Mouse (Mus musculus): ENCODE data around the gene Dtx3. TPM values are rescaled to one million over a fixed set of nuclear protein-coding genes. Genes with fewer than 3 reads are reported as not detected.
"Not testable (repeated sequence)": the region's sequence is repeated elsewhere in the genome, so short reads cannot be mapped to it uniquely, and the experiment has no call there.

Gene Dtx3
- polyA plus RNA-seq, 1 experiment from 2014 or later = 72.9 TPM

DNA sequence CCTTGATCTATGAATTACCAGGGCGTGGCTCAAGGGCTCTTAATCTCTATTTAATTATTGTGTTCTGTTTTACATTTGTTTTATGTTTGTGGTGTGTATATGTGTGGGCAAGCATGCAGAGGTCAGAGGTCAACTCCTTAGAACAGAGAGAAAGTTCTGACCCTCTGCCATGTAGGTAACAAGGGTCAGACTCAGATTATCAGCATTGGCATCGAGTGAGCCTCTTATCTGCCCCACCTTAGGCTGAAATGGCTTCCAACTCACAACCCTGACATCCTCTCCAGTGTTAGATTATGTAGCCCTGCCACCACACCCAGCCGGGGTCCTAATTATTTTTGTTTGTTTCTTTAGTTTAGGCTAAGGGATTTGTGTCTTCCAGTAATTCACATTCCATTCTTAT lies 37.1 kb downstream of the Dtx3 start:
- H3K9ac ChIP-seq (ENCODE audit: low read length) = no peak overlapping the region
- no peak for ATAC-seq (ENCODE audit: low read depth)
- H3K9me3 ChIP-seq (ENCODE audit: control insufficient read depth, low read length) = no peaks in the 10 kb centered on the region
- H3K36me3 ChIP-seq (ENCODE audit: control insufficient read depth, insufficient read depth, low read length) = no peaks in the 10 kb centered on the region
- H3K4me3 ChIP-seq (ENCODE audit: low read length) = no peak overlapping the region
- H3K4me1 ChIP-seq (replicated peaks; ENCODE audit: control insufficient read depth, insufficient read depth, low read length) = no peaks in the 10 kb centered on the region
- H3K27ac ChIP-seq (ENCODE audit: low read length) = no peak overlapping the region
- H3K4me2 ChIP-seq (ENCODE audit: low read depth, low read length) = no peak overlapping the region
- WGBS = 57% methylated on average over 3 of the region's 3 CpGs
- peaks cover 5% of the 10 kb centered on the region for H3K27me3 ChIP-seq (ENCODE audit: control insufficient read depth, insufficient read depth, low read depth, low read length)

- no peak for ATAC-seq (ENCODE audit: low read depth)
- no peaks in the 10 kb centered on the region; the same call in 1 of the 2 replicates for H3K9me3 ChIP-seq (ENCODE audit: control insufficient read depth, low read length)
- no peak overlapping the region for H3K4me3 ChIP-seq (ENCODE audit: low read length)
- H3K4me2 ChIP-seq (ENCODE audit: low read depth, low read length) = no peak overlapping the region
- no peak overlapping the region for H3K9ac ChIP-seq (ENCODE audit: low read length)
- H3K27ac ChIP-seq (ENCODE audit: low read length) = no peak overlapping the region
- H3K4me1 ChIP-seq (replicated peaks; ENCODE audit: control insufficient read depth, insufficient read depth, low read length) = no peaks in the 10 kb centered on the region
- H3K36me3 ChIP-seq (ENCODE audit: control insufficient read depth, insufficient read depth, low read length) = no peaks in the 10 kb centered on the region
- H3K27me3 ChIP-seq (ENCODE audit: control insufficient read depth, insufficient read depth, low read depth, low read length) = no peaks in the 10 kb centered on the region
- 54% methylated on average over 1 of the region's 1 CpGs for WGBS
These were observed 39.0 kb downstream of the Dtx3 start for GRCm38 (mm10) chr10:127156511-127156910.

DNA sequence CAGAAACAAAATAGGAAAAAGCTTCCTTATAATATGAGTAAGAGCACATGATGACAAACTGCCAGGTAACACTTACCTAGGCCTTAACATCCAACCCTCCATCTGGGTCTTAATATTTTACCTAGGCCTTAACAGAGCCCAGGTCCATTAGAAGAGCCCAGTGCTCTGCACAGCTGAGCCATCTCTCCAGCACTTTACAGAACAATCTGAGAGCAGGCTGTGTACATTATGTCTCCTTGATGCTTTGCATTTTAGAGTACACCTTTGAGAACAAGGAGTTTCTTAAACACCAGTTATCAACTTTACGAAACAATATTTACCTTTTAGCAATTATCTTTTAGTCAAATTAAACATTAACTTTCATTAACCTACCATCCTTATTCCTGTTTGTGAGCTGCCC lies 39.4 kb downstream of the Dtx3 start:
- H3K4me3 ChIP-seq (ENCODE audit: low read length) = no peak overlapping the region
- no peaks in the 10 kb centered on the region for H3K36me3 ChIP-seq (ENCODE audit: control insufficient read depth, insufficient read depth, low read length)
- no peak overlapping the region for H3K4me2 ChIP-seq (ENCODE audit: low read depth, low read length)
- ATAC-seq (ENCODE audit: low read depth) = no peak
- H3K9ac ChIP-seq (ENCODE audit: low read length) = no peak overlapping the region
- H3K27me3 ChIP-seq (ENCODE audit: control insufficient read depth, insufficient read depth, low read depth, low read length) = no peaks in the 10 kb centered on the region
- no peaks in the 10 kb centered on the region; the same call in 1 of the 2 replicates for H3K9me3 ChIP-seq (ENCODE audit: control insufficient read depth, low read length)
- WGBS = 37% methylated on average over 1 of the region's 1 CpGs
- H3K27ac ChIP-seq (ENCODE audit: low read length) = no peak overlapping the region
- no peaks in the 10 kb centered on the region for H3K4me1 ChIP-seq (replicated peaks; ENCODE audit: control insufficient read depth, insufficient read depth, low read length)

DNA sequence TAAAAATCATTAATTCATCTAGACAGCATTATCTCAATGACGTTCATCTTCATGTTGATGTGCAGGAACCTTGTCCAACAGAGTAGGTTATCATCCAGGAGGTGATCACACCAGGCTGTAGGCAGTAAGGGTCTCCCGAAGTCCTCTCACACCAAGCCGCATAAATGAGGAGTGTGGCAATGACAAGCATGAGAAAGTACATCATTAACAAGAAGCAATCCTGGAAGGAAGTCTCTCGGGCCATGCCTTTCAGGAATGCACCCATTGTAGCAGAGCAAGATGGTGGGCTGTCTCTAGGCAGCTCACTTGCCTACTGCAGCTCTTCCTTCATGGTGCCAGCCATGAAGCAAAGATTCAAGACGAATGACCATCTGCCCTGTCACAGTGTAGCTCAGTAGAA lies 40.9 kb downstream of the Dtx3 start:
- H3K4me2 ChIP-seq (ENCODE audit: low read depth, low read length) = no peak overlapping the region
- no peak overlapping the region for H3K27ac ChIP-seq (ENCODE audit: low read length)

DNA sequence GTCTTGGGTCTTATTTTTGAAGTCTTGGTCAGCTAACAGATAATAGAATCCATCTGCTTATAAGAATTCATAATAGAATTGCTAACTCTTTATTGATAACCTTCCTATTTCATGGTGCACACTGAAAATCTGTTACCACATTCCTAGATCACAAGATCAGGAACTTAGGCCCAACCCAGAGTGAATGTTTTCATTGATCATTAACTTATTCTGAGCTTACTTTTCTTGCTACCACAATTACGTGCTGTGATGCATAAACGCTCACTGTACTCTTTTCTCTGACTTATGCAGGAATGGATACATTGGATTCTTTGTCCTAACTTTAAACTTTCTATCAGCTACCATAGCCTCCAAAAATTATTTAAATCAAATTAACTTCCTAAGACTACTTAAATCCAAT lies 41.3 kb downstream of the Dtx3 start:
- H3K27me3 ChIP-seq (ENCODE audit: control insufficient read depth, insufficient read depth, low read depth, low read length) = no peaks in the 10 kb centered on the region
- no peak overlapping the region for H3K4me2 ChIP-seq (ENCODE audit: low read depth, low read length)
- H3K4me3 ChIP-seq (ENCODE audit: low read length) = no peak overlapping the region
- no peaks in the 10 kb centered on the region for H3K4me1 ChIP-seq (replicated peaks; ENCODE audit: control insufficient read depth, insufficient read depth, low read length)
- no peak overlapping the region for H3K27ac ChIP-seq (ENCODE audit: low read length)
- H3K36me3 ChIP-seq (ENCODE audit: control insufficient read depth, insufficient read depth, low read length) = no peaks in the 10 kb centered on the region
- WGBS = 83% methylated on average over 2 of the region's 2 CpGs
- H3K9ac ChIP-seq (ENCODE audit: low read length) = no peak overlapping the region
- ATAC-seq (ENCODE audit: low read depth) = no peak
- H3K9me3 ChIP-seq (ENCODE audit: control insufficient read depth, low read length) = no peaks in the 10 kb centered on the region; the same call in 1 of the 2 replicates

More for the DNA sequence above, 40.9 kb downstream of the Dtx3 start:
- no peaks in the 10 kb centered on the region for H3K4me1 ChIP-seq (replicated peaks; ENCODE audit: control insufficient read depth, insufficient read depth, low read length)
- no peaks in the 10 kb centered on the region; the same call in 1 of the 2 replicates for H3K9me3 ChIP-seq (ENCODE audit: control insufficient read depth, low read length)
- WGBS = 85% methylated on average over 5 of the region's 5 CpGs
- no peaks in the 10 kb centered on the region for H3K27me3 ChIP-seq (ENCODE audit: control insufficient read depth, insufficient read depth, low read depth, low read length)
- no peak overlapping the region for H3K9ac ChIP-seq (ENCODE audit: low read length)
- no peaks in the 10 kb centered on the region for H3K36me3 ChIP-seq (ENCODE audit: control insufficient read depth, insufficient read depth, low read length)
- no peak for ATAC-seq (ENCODE audit: low read depth)
- no peak overlapping the region for H3K4me3 ChIP-seq (ENCODE audit: low read length)

- Histone ChIP-seq H3K9me3 (ENCODE audit: control insufficient read depth, low read length) (no peaks in the 10 kb centered on the region; the same call in 1 of the 2 replicates), H3K36me3 (ENCODE audit: control insufficient read depth, insufficient read depth, low read length) (no peaks in the 10 kb centered on the region), H3K4me1 (replicated peaks; ENCODE audit: control insufficient read depth, insufficient read depth, low read length) (no peaks in the 10 kb centered on the region), H3K4me3 (ENCODE audit: low read length) (no peak overlapping the region), H3K27ac (ENCODE audit: low read length) (no peak overlapping the region), H3K9ac (ENCODE audit: low read length) (no peak overlapping the region), H3K4me2 (ENCODE audit: low read depth, low read length) (no peak overlapping the region), H3K27me3 (ENCODE audit: control insufficient read depth, insufficient read depth, low read depth, low read length) (no peaks in the 10 kb centered on the region)
- 93% methylated on average over 7 of the region's 7 CpGs for WGBS
- ATAC-seq (ENCODE audit: low read depth) = no peak
These were observed 42.2 kb downstream of the Dtx3 start for GRCm38 (mm10) chr10:127153323-127153722.

DNA sequence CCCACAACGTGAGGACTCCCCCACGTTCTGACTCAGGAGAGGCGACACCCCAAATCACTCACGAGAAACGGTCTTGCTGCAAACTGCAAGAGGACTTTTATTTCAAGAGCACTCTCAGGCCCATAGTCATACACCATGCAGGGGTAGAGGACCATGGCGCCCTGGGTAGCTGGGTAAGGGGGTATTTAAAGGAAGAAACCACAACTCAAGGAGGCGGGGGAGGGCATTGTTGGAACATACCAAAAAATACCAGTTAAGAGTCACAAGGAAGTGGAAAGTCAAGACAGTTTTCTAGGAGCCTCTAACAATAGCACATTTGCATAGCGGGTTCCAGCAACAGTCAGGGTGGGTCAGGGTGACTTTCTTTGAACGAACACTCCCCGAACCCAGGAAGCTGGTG lies 43.0 kb downstream of the Dtx3 start:
- ATAC-seq (ENCODE audit: low read depth); H3K9ac ChIP-seq (ENCODE audit: low read length); H3K9me3 ChIP-seq (ENCODE audit: control insufficient read depth, low read length); H3K27ac ChIP-seq (ENCODE audit: low read length); H3K4me3 ChIP-seq (ENCODE audit: low read length); H3K36me3 ChIP-seq (ENCODE audit: control insufficient read depth, insufficient read depth, low read length); H3K27me3 ChIP-seq (ENCODE audit: control insufficient read depth, insufficient read depth, low read depth, low read length); H3K4me2 ChIP-seq (ENCODE audit: low read depth, low read length); H3K4me1 ChIP-seq (replicated peaks; ENCODE audit: control insufficient read depth, insufficient read depth, low read length): not testable (repeated sequence)
- WGBS = 82% methylated on average over 10 of the region's 10 CpGs

GRCm38 (mm10) chr10:127151233-127151632 lies 44.3 kb downstream of the Dtx3 start:
- H3K27me3 ChIP-seq (ENCODE audit: control insufficient read depth, insufficient read depth, low read depth, low read length); H3K36me3 ChIP-seq (ENCODE audit: control insufficient read depth, insufficient read depth, low read length); H3K4me3 ChIP-seq (ENCODE audit: low read length); H3K27ac ChIP-seq (ENCODE audit: low read length); H3K4me1 ChIP-seq (replicated peaks; ENCODE audit: control insufficient read depth, insufficient read depth, low read length); H3K9ac ChIP-seq (ENCODE audit: low read length); ATAC-seq (ENCODE audit: low read depth); H3K9me3 ChIP-seq (ENCODE audit: control insufficient read depth, low read length); H3K4me2 ChIP-seq (ENCODE audit: low read depth, low read length): not testable (repeated sequence)
- 80% methylated on average over 3 of the region's 3 CpGs for WGBS

DNA sequence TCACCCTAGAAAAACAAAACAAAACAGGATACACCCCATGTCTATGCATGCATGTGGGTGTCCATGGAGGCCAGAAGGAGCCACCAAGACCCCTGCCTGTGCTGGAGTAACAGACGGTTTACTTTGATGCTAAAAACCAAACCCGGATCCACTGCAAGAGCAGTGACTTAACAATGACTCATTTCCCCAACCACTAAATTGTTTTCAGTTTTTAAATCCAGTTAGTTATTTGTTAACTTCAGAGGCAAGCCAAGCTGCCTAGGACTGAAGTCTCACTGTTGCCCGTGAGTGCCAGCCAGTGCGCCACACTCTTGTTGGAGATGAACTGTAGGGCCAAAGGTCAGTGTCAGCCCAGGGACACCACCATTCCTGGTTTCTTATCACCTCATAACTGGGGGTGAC lies 45.1 kb downstream of the Dtx3 start:
- no peak for ATAC-seq (ENCODE audit: low read depth)
- Histone ChIP-seq H3K9ac (ENCODE audit: low read length) (no peak overlapping the region), H3K27me3 (ENCODE audit: control insufficient read depth, insufficient read depth, low read depth, low read length) (no peaks in the 10 kb centered on the region), H3K36me3 (ENCODE audit: control insufficient read depth, insufficient read depth, low read length) (no peaks in the 10 kb centered on the region), H3K9me3 (ENCODE audit: control insufficient read depth, low read length) (no peaks in the 10 kb centered on the region; the same call in 1 of the 2 replicates), H3K4me3 (ENCODE audit: low read length) (no peak overlapping the region), H3K4me2 (ENCODE audit: low read depth, low read length) (no peak overlapping the region), H3K27ac (ENCODE audit: low read length) (no peak overlapping the region), H3K4me1 (replicated peaks; ENCODE audit: control insufficient read depth, insufficient read depth, low read length) (no peaks in the 10 kb centered on the region)
- WGBS = 71% methylated on average over 4 of the region's 4 CpGs

DNA sequence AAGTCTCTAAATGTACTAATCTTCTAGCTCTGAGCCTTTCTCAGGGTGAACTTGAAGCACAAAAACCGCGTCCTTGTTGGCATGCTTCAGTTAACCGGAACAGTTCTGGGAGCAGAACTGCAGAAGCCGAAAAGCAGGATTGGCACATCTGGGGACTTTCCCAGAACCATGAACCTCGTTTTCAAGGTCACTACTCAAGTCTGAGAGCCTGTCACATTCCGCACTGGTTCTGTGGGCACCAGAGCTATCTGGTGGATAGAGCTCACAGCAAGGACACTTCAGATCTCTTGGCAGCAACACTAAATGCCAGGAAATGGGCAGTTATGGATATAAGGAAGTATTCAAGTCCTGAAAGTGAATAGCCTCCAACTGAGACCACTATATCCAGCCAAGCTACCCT lies 48.4 kb downstream of the Dtx3 start:
- no peak overlapping the region for H3K4me2 ChIP-seq (ENCODE audit: low read depth, low read length)
- H3K27me3 ChIP-seq (ENCODE audit: control insufficient read depth, insufficient read depth, low read depth, low read length) = no peaks in the 10 kb centered on the region
- no peaks in the 10 kb centered on the region for H3K9me3 ChIP-seq (ENCODE audit: control insufficient read depth, low read length)
- 74% methylated on average over 6 of the region's 6 CpGs for WGBS
- ATAC-seq (ENCODE audit: low read depth) = no peak
- no peak overlapping the region for H3K4me3 ChIP-seq (ENCODE audit: low read length)
- H3K27ac ChIP-seq (ENCODE audit: low read length) = no peak overlapping the region
- no peaks in the 10 kb centered on the region for H3K4me1 ChIP-seq (replicated peaks; ENCODE audit: control insufficient read depth, insufficient read depth, low read length)
- H3K9ac ChIP-seq (ENCODE audit: low read length) = no peak overlapping the region
- H3K36me3 ChIP-seq (ENCODE audit: control insufficient read depth, insufficient read depth, low read length) = no peaks in the 10 kb centered on the region

Data from lung, embryonic 16.5 days (tissue).